Mouse (Mus musculus) limb, embryonic 13.5 days (tissue): ENCODE measurements around the gene Tcf7l1. TPM values are rescaled to one million over a fixed set of nuclear protein-coding genes. Genes with fewer than 3 reads are reported as not detected.

Experiments used
- ATAC-seq: fragments of 200-750 bp; cut with Nextera tagmentation; 2 replicates; pipeline ENCODE4 v1.8.0; 2017; ENCODE audit warnings: low read depth, moderate number of reproducible peaks, moderate TSS enrichment; ENCODE audit not compliant: low FRiP score
- H3K27ac ChIP-seq: fragments of 300-500 bp; sonication (generic); 2 replicates; pipeline ENCODE4 v1.5.1; 2015; ENCODE audit warnings: inconsistent platforms, mild to moderate bottlenecking, moderate library complexity
- H3K27me3 ChIP-seq: fragments of 300-500 bp; sonication (generic); 2 replicates; pipeline ENCODE4 v1.6.1; 2015; ENCODE audit warnings: mild to moderate bottlenecking, inconsistent platforms
- H3K36me3 ChIP-seq: fragments of 300-500 bp; sonication (generic); 2 replicates; pipeline ENCODE4 v1.6.1; 2015; ENCODE audit warnings: inconsistent platforms, mild to moderate bottlenecking, moderate library complexity
- H3K4me1 ChIP-seq: fragments of 300-500 bp; sonication (generic); 2 replicates; pipeline ENCODE4 v1.6.1; 2015; ENCODE audit warnings: inconsistent platforms
- H3K4me2 ChIP-seq: fragments of 300-500 bp; sonication (generic); replicated peaks from 2 replicates; pipeline ENCODE4 v1.6.1; 2015; ENCODE audit warnings: inconsistent platforms, mild to moderate bottlenecking, moderate library complexity
- H3K4me3 ChIP-seq: fragments of 300-500 bp; sonication (generic); 2 replicates; pipeline ENCODE4 v1.5.1; 2015; ENCODE audit warnings: moderate library complexity, mild to moderate bottlenecking, inconsistent platforms
- H3K9ac ChIP-seq: fragments of 300-500 bp; sonication (generic); 2 replicates; pipeline ENCODE4 v1.6.1; 2015; ENCODE audit warnings: mild to moderate bottlenecking, inconsistent platforms
- H3K9me3 ChIP-seq: fragments of 300-500 bp; sonication (generic); 2 replicates; pipeline ENCODE4 v1.6.1; 2016; ENCODE audit warnings: inconsistent platforms
- WGBS: fragments of 180-500 bp; shearing (Covaris S2); methylation state at CpG from one replicate; pipeline ENCODE4 v1.1.7; 2015; 5-methylcytosine and 5-hydroxymethylcytosine counted together
- polyA plus RNA-seq: library from polyadenylated mRNA; unstranded; fragments of >200 nt; fragmentation: Nextera tagmentation; extraction: Ambion mirVana; gene quantifications from 2 replicates; pipeline ENCODE4 v1.2.1, GENCODE M21; 2015

The Tcf7l1 gene
- polyA plus RNA-seq, 1 experiment from 2014 or later, result 46.8 TPM

- Histone ChIP-seq H3K27ac (no peak overlapping the region), H3K36me3 (no peaks in the 10 kb centered on the region), H3K9me3 (no peaks in the 10 kb centered on the region), H3K4me2 (no peak overlapping the region), H3K27me3 (no peaks in the 10 kb centered on the region), H3K4me1 (0 out of 2 replicates have a peak, but pooled peaks cover 4% of the 10 kb centered on the region), H3K9ac (no peak overlapping the region), H3K4me3 (no peak overlapping the region)
- 62% methylated on average over 4 of the region's 4 CpGs for WGBS
- no peak for ATAC-seq
These were observed 20.6 kb upstream of the Tcf7l1 start for GRCm38 (mm10) chr6:72809522-72810149.

GRCm38 (mm10) chr6:72808342-72808741, 19.3 kb upstream of the Tcf7l1 start:
- no peaks in the 10 kb centered on the region for H3K36me3 ChIP-seq
- WGBS, result 62% methylated on average over 3 of the region's 3 CpGs
- 0 out of 2 replicates have a peak, but pooled peaks cover 4% of the 10 kb centered on the region for H3K4me1 ChIP-seq
- H3K4me3 ChIP-seq, result no peak overlapping the region
- no peak for ATAC-seq
- H3K27ac ChIP-seq, result no peak overlapping the region
- no peaks in the 10 kb centered on the region for H3K27me3 ChIP-seq
- H3K9me3 ChIP-seq, result no peaks in the 10 kb centered on the region
- H3K9ac ChIP-seq, result no peak overlapping the region
- no peak overlapping the region for H3K4me2 ChIP-seq

GRCm38 (mm10) chr6:72803669-72804068, 14.6 kb upstream of the Tcf7l1 start:
- Histone ChIP-seq H3K4me2 (no peak overlapping the region), H3K27me3 (no peaks in the 10 kb centered on the region), H3K27ac (no peak overlapping the region), H3K9ac (no peak overlapping the region), H3K9me3 (no peaks in the 10 kb centered on the region), H3K4me1 (0 out of 2 replicates have a peak, but pooled peaks cover 4% of the 10 kb centered on the region), H3K36me3 (no peaks in the 10 kb centered on the region), H3K4me3 (no peak overlapping the region)
- WGBS, result 90% methylated on average over 6 of the region's 6 CpGs
- ATAC-seq, result no peak

- WGBS, result 92% methylated on average over 6 of the region's 6 CpGs
- H3K9ac ChIP-seq, result no peak overlapping the region
- no peaks in the 10 kb centered on the region for H3K27me3 ChIP-seq
- H3K4me1 ChIP-seq, result 0 out of 2 replicates have a peak, but pooled peaks cover 4% of the 10 kb centered on the region
- no peaks in the 10 kb centered on the region for H3K9me3 ChIP-seq
- no peak overlapping the region for H3K4me2 ChIP-seq
- H3K27ac ChIP-seq, result no peak overlapping the region
- H3K36me3 ChIP-seq, result no peaks in the 10 kb centered on the region
- ATAC-seq, result no peak
- no peak overlapping the region for H3K4me3 ChIP-seq
These were observed 13.1 kb upstream of the Tcf7l1 start for GRCm38 (mm10) chr6:72802119-72802518.

- 42% methylated on average over 2 of the region's 2 CpGs for WGBS
- Histone ChIP-seq H3K9ac (no peak overlapping the region), H3K4me1 (0 out of 2 replicates have a peak, but pooled peaks cover under 1% of the 10 kb centered on the region), H3K4me2 (no peak overlapping the region), H3K36me3 (no peaks in the 10 kb centered on the region), H3K27ac (no peak overlapping the region), H3K4me3 (no peak overlapping the region), H3K9me3 (no peaks in the 10 kb centered on the region), H3K27me3 (no peaks in the 10 kb centered on the region)
- ATAC-seq, result no peak
These were observed 11.6 kb upstream of the Tcf7l1 start for GRCm38 (mm10) chr6:72800641-72801040.

- Histone ChIP-seq H3K36me3 (no peaks in the 10 kb centered on the region), H3K9ac (no peak overlapping the region), H3K4me1 (no peaks in the 10 kb centered on the region), H3K9me3 (no peaks in the 10 kb centered on the region), H3K27me3 (no peaks in the 10 kb centered on the region), H3K4me2 (no peak overlapping the region), H3K4me3 (no peak overlapping the region), H3K27ac (no peak overlapping the region)
- no peak for ATAC-seq
These were observed 8.7 kb upstream of the Tcf7l1 start for GRCm38 (mm10) chr6:72797763-72798162.

- no peak overlapping the region; the same call in 1 of the 2 replicates for H3K4me2 ChIP-seq
- no peaks in the 10 kb centered on the region for H3K36me3 ChIP-seq
- no peaks in the 10 kb centered on the region for H3K27me3 ChIP-seq
- no peaks in the 10 kb centered on the region for H3K9me3 ChIP-seq
- no peak overlapping the region for H3K4me3 ChIP-seq
- no peaks in the 10 kb centered on the region for H3K4me1 ChIP-seq
- ATAC-seq, result no peak
- no peak overlapping the region for H3K9ac ChIP-seq
- 56% methylated on average over 16 of the region's 16 CpGs for WGBS
- no peak overlapping the region for H3K27ac ChIP-seq
These were observed 6.4 kb upstream of the Tcf7l1 start for GRCm38 (mm10) chr6:72795444-72795843.

GRCm38 (mm10) chr6:72794870-72795269, 5.8 kb upstream of the Tcf7l1 start:
- WGBS, result 49% methylated on average over 7 of the region's 7 CpGs

GRCm38 (mm10) chr6:72792641-72793040, 3.6 kb upstream of the Tcf7l1 start:
- Histone ChIP-seq H3K27me3 (no peaks in the 10 kb centered on the region), H3K9ac (no peak overlapping the region), H3K36me3 (no peaks in the 10 kb centered on the region), H3K4me1 (peaks cover 5% of the 10 kb centered on the region), H3K9me3 (no peaks in the 10 kb centered on the region), H3K4me3 (no peak overlapping the region), H3K4me2 (no peak overlapping the region), H3K27ac (no peak overlapping the region)
- WGBS, result 96% methylated on average over 8 of the region's 8 CpGs
- ATAC-seq, result no peak

More at GRCm38 (mm10) chr6:72794870-72795269, 5.8 kb upstream of the Tcf7l1 start:
- Histone ChIP-seq H3K9ac (no peak overlapping the region), H3K27me3 (no peaks in the 10 kb centered on the region), H3K36me3 (no peaks in the 10 kb centered on the region), H3K4me1 (peaks cover 1% of the 10 kb centered on the region), H3K4me3 (no peak overlapping the region), H3K27ac (no peak overlapping the region), H3K4me2 (no peak overlapping the region), H3K9me3 (no peaks in the 10 kb centered on the region)
- ATAC-seq, result no peak

- Histone ChIP-seq H3K9me3 (no peaks in the 10 kb centered on the region), H3K4me3 (peak overlapping the region; percentile 91), H3K27me3 (no peaks in the 10 kb centered on the region), H3K27ac (peak overlapping the region; percentile 97), H3K9ac (peak overlapping the region; percentile 97), H3K36me3 (peaks cover 23% of the 10 kb centered on the region), H3K4me1 (peaks cover 31% of the 10 kb centered on the region), H3K4me2 (peak overlapping the region; percentile 94)
- peak; percentile 5; the same call in 1 of the 2 replicates for ATAC-seq
- under 1% methylated on average over 69 of the region's 69 CpGs for WGBS
These were observed 834 bp downstream of the Tcf7l1 start for GRCm38 (mm10) chr6:72787948-72788891.

GRCm38 (mm10) chr6:72787322-72787947, 1.6 kb downstream of the Tcf7l1 start:
- Histone ChIP-seq H3K27ac (peak overlapping the region; percentile 97), H3K4me3 (peak overlapping the region; percentile 91), H3K9me3 (no peaks in the 10 kb centered on the region), H3K4me2 (peak overlapping the region; percentile 94), H3K27me3 (no peaks in the 10 kb centered on the region), H3K4me1 (peaks cover 31% of the 10 kb centered on the region), H3K36me3 (peaks cover 31% of the 10 kb centered on the region), H3K9ac (peak overlapping the region; percentile 97)
- 2% methylated on average over 19 of the region's 19 CpGs for WGBS
- ATAC-seq, result no peak

GRCm38 (mm10) chr6:72783780-72784179, 5.3 kb downstream of the Tcf7l1 start:
- WGBS, result 90% methylated on average over 4 of the region's 4 CpGs
- Histone ChIP-seq H3K27ac (no peak overlapping the region), H3K4me1 (peaks cover 26% of the 10 kb centered on the region), H3K9ac (no peak overlapping the region), H3K27me3 (no peaks in the 10 kb centered on the region), H3K9me3 (no peaks in the 10 kb centered on the region), H3K4me3 (no peak overlapping the region), H3K36me3 (peaks cover 65% of the 10 kb centered on the region), H3K4me2 (no peak overlapping the region)
- no peak for ATAC-seq
